Mouse (Mus musculus): ENCODE data around the gene Gm20388.

Gene Gm20388

GRCm38 (mm10) chr8:122924091-122924490 is 3013.4 kb downstream of the Gm20388 start:
- no peak for DNase-seq (ENCODE audit: low spot score)

DNA sequence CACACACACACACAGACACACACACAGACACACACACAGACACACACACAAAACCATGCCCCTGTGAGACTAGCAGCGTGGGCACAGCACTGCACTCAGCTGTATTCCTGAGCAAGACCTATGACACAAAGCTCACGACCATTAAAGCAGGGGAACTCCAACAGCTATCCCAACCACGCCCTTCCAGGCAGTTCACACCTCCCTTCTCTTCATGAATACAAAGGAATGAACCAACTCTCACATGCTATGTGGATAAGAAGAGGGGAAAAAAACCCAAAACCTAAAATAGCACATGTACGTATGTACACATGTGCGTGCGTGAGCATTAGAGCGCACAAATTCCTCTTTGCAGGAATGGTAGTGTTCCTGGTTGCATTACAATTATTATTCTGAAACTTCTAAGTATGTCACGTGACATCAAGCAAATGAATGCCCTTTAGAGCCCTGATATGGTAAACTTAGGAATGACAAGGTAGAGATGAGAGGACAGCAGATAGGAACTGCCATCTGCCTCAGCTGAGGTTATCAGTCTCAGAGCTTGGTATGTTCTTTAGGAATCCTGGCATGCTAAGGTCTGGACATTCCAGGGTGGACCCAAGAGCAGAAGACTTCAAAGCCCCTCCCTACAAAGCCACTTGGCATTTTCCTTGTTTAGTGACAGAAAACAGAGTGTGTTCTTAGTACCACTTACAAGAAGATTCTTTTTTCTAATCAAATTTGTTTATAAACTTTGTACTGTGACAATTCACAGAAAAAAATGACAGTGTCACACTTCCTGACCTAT is 3015.5 kb downstream of the Gm20388 start:
- DNase-seq (ENCODE audit: low spot score), result no peak

DNA sequence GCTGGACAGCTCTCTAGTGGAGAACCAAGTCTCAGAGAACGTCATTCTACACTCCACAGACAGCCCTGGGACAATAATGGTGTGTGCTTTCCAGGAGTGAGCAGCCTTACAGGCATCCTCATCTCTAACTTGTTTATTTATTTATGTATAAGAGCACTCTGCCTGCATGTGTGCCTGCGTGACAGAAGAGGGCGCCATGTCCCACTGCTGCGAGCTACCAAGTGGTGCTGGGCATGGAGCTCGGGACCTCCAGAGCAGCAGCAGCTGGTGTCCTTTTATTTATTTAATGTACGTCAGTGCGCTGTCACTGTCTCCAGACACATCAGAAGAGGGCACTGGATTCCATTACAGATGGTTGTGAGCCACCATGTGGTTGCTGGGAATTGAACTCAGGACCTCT is 3016.1 kb downstream of the Gm20388 start:
- DNase-seq (ENCODE audit: low spot score), result no peak

DNA sequence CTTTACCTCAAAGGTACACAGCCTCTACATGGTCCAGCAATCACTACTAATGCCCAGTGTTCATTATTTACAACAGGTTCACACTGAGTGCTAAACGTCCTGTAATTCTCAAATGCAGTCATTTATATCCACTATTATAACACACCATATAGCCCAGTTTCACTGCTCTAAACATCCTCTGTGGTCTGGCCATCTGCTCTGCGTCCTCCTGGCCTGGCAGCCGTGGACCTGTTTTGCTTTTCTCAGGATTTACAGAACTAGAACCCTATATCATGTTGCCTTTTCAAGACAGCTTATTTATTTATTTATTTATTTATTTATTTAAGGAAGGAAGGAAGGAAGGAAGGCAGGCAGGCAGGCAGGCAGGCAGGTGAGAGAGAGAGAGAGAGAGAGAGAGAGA is 3017.2 kb downstream of the Gm20388 start:
- DNase-seq (ENCODE audit: low spot score), result peak; percentile 37

DNA sequence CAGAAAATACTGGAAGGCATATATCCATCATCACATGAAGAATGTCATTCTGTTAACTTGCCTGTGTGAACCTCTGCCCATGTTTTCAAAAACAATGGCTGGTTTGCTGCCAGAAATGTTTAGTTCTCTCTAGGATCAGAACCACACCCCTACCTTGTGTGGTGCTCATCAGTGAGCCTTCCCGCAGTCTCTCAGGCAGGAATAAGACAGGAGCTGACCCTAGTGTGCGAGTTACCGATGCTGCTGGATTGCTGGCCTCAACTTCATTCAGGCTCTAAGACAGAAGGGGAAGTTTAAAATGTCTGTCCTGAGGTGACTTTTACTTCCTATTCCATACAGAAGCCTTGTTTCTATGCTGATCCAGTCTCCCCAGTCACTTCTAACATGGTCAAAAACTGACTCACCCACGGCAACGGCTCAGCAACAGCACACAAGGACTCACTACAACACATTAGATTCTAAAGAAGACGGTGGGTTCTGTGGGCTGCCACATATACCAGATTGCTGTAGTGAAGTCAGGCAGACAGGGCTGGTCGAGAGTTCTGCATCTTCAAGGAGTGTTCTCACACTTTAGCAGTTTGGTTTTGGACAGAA is 3018.1 kb downstream of the Gm20388 start:
- no peak for DNase-seq (ENCODE audit: low spot score)

- peak; percentile 60 for DNase-seq (ENCODE audit: low spot score)
Measured at GRCm38 (mm10) chr8:122931834-122932560, 3021.4 kb downstream of the Gm20388 start.

- no peak for DNase-seq (ENCODE audit: low spot score)
Measured at GRCm38 (mm10) chr8:122932561-122932959, 3021.9 kb downstream of the Gm20388 start.

DNA sequence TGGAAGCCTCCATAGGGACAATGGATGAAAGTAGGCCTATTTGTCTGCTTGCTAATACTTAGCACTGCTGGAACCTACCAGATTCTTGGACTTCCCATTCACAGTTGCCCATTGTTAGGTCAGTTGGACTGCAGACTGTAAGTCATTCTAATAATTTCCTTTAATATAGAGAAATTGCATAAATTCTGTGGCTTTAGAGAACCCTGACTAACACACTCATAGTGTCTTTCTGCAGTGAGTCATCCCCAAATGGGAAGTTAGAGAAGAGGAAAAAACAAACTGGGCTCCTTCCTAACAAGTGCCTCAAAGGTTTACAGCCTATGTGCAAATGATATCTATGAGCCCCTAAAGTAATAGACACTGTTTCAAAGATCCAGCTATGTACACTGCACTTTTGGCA is 3023.3 kb downstream of the Gm20388 start:
- no peak for DNase-seq (ENCODE audit: low spot score)

DNA sequence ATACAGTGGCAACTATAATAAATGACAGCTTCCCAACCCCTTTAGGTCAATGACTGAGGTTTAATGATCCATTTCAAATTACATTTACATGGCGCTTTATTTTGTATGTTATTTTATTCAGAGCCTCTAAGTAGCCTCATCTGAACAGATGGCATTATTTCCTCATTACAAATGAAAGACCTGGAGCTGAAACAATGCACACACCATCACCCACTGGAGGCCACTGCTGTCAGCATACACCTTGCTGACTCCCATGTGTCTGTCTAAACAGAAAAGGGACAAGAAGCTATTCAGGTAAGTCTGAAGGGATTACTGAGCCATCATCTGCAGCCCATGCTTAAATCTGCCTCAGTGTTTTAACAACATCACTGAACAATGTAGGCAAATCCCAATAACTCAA is 3024.5 kb downstream of the Gm20388 start:
- no peak for DNase-seq (ENCODE audit: low spot score)

DNA sequence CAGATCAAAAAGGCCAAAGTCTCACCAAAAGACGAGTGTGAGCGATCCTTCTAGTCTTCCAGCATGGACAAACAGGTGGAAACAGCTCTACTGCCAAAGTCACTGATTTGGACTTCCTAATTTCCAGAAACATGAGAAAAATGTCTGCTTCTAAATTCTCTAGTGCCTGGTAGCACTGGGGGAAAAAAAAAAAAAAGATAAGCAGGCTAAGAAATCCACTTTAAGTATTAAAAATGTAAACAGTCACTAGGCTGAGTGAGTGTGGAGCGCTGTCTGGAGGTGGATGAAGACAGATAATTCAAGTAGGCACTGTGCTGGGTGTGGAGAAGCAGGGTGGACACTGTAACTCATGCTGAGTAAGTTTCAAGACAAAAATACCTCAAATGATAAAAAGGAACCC is 3025.3 kb downstream of the Gm20388 start:
- no peak for DNase-seq (ENCODE audit: low spot score)

DNA sequence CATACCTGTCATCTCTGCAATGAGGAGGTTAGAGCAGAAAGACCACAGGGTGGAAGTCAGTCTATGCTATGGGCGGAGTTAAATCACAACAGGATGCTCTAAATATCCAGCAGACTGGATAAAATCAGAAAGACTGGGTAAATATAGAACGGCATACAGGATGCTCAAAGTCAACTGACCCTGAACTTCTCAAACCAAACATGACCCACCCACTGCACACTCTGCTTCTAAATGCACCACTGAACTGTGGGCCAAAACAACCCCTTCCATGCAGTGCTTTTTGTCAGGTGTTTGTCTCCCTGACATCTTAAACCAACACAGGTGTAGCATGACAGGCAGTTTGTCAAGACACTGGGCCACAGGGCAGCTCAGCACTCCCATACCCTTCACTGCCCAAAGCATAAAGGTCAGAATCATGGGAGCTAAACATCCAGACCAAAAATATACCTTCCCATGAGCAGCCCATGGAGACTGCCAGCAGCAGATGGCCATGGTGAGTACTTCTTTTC is 3027.0 kb downstream of the Gm20388 start:
- no peak for DNase-seq (ENCODE audit: low spot score)

GRCm38 (mm10) chr8:122938170-122938569 is 3027.5 kb downstream of the Gm20388 start:
- no peak for DNase-seq (ENCODE audit: low spot score)

- DNase-seq (ENCODE audit: low spot score), result no peak
Measured at GRCm38 (mm10) chr8:122938591-122938990, 3027.9 kb downstream of the Gm20388 start.

- DNase-seq (ENCODE audit: low spot score), result no peak
Measured at GRCm38 (mm10) chr8:122942803-122943713, 3032.4 kb downstream of the Gm20388 start.

DNA sequence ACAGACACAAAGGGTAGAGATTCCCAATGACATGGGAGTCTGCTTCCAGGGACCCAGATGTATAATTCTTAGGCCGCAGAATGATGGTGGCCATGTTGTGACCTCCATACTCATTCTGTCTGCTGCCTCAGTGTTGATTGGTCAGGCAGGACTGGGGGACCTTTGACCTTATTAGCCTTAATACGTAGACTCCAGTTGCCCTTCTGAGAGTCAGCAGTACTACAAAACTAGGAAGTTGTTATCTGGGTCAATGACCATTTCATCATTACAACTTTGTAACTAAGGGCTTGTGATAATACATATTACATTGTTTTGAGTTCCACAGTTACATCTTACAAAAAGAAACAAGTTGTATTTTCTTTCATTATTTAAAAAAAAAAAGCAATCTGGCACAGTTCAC is 3035.1 kb downstream of the Gm20388 start:
- no peak for DNase-seq (ENCODE audit: low spot score)

- no peak for DNase-seq (ENCODE audit: low spot score)
Measured at GRCm38 (mm10) chr8:122949701-122950100, 3039.1 kb downstream of the Gm20388 start.

DNA sequence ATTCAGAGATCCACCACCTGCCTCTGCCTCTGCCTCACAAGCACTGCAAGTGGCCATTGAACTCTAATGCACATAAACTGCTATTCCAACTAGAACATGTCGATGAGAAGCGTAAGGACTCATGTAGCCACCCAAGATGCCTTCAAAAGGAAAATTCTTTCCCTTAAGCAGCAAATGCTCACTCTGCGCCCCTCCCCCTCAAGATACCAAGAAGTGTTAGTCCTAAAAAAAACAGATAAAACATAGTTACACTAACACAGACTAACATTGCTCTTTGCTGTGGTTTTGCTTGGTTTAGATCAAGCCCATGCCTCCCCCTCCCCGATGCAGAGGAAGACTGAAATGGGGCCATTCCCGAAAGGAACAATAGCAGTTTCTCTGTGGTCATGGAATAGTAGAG is 3040.8 kb downstream of the Gm20388 start:
- DNase-seq (ENCODE audit: low spot score), result no peak

DNA sequence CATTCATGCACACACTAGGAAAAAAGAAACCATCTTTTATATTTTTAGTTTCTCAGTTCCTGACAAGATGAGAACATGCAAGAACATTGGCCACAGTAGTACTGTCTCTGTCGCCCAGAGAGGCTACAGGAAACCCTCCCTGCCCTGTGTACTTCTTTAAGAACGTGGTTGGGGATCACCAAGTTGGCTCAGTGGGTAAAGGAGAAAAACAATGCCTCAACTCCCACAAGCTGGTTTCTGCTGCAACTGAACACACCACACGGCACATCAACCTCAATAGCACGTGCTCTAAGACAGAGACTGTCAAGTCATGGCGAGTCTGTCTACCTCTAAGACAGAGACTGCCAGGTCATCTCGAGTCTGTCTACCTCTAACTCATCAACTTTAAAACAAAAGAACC is 3042.4 kb downstream of the Gm20388 start:
- DNase-seq (ENCODE audit: low spot score), result no peak

DNA sequence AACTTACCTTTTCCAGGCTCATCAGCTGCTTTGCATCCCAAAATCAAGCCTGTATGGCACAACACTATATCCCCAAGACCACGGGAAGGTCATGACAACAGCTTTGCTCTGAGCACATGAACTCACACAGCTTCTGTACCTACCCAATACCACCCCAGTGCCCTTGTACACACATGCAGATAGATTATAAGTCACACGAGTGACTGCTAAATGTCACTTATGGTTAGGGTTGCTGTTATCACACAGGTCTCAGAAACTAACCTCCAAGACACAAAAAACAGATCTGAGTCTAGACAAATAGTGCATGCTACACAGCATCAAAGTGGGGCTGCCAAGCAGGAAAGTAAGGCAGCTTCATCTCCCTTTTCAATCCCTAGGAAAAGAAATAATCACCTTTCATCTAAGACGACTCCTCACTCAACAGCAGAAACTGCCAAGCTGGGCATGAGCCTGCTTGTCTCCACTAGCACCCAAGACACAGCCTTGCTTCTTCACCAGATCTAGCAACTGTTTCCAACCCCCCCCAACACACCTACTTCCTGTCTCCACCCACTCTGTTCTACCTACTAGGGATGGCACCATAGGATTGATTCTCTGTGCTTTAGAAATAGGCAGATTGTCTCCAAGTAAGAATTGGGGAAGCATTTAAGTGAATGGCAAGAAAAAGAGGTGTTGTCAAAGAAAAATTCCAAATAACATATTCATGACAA is 3043.6 kb downstream of the Gm20388 start:
- no peak for DNase-seq (ENCODE audit: low spot score)

GRCm38 (mm10) chr8:122955195-122955594 is 3044.6 kb downstream of the Gm20388 start:
- DNase-seq (ENCODE audit: low spot score), result no peak

DNA sequence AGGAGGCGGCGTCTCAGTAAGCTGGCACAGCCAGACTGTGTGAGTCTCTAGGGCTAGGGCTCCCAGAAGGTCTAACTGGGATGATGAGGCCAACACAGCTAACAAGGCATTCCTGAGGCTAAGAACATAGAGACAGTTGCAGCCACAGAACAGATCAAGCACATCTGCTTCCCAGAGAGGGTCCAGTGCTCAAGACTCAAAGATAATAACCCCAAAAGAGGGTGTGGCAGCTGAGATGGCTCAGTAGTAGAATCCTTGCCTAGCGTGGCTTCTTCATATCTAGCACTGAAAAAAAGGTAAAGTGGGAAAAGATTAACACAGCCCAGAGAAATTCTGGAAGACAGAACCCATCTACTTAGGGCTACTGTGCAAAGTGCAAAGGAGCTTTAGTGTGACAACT is 3045.4 kb downstream of the Gm20388 start:
- DNase-seq (ENCODE audit: low spot score), result no peak

All from MN1 (cell line).